Mouse (Mus musculus) intestine, embryonic 14.5 days (tissue): ENCODE results near the gene Rasgef1a. TPM values are rescaled to one million over a fixed set of nuclear protein-coding genes. Genes with fewer than 3 reads are reported as not detected.

Experiments used
- ATAC-seq: fragments of 200-750 bp; cut with Nextera tagmentation; replicated peaks from 2 replicates; pipeline ENCODE4 v1.8.0; 2017; ENCODE audit warnings: low read depth, moderate number of reproducible peaks, moderate TSS enrichment, moderate library complexity; ENCODE audit not compliant: low FRiP score, low TSS enrichment
- DNase-seq: peaks from one replicate; pipeline ENCODE4 v3.0.0-alpha.2; 2018; ENCODE audit warnings: low spot score
- H3K27ac ChIP-seq: fragments of 300-500 bp; sonication (generic); 2 replicates; pipeline ENCODE4 v1.5.1; 2014; ENCODE audit warnings: low read depth, mild to moderate bottlenecking, control low read depth
- H3K27me3 ChIP-seq: fragments of 300-500 bp; sonication (generic); replicated peaks from 2 replicates; pipeline ENCODE4 v1.6.1; 2014; ENCODE audit warnings: low read length, control low read depth; ENCODE audit not compliant: control insufficient read depth, insufficient read depth
- H3K36me3 ChIP-seq: fragments of 300-500 bp; sonication (generic); 2 replicates; pipeline ENCODE4 v1.6.1; 2014; ENCODE audit warnings: low read length, control low read depth; ENCODE audit not compliant: control insufficient read depth, insufficient read depth
- H3K4me1 ChIP-seq: fragments of 300-500 bp; sonication (generic); replicated peaks from 2 replicates; pipeline ENCODE4 v1.6.1; 2014; ENCODE audit warnings: low read length, control low read depth, mixed read lengths; ENCODE audit not compliant: control insufficient read depth, insufficient read depth
- H3K4me2 ChIP-seq: fragments of 300-500 bp; sonication (generic); 2 replicates; pipeline ENCODE4 v1.6.1; 2014; ENCODE audit warnings: low read length
- H3K4me3 ChIP-seq: fragments of 300-500 bp; sonication (generic); 2 replicates; pipeline ENCODE4 v1.5.1; 2014; ENCODE audit warnings: low read depth, low read length, control low read depth, mixed read lengths
- H3K9ac ChIP-seq: fragments of 300-500 bp; sonication (generic); 2 replicates; pipeline ENCODE4 v1.6.1; 2014; ENCODE audit warnings: mild to moderate bottlenecking, low read length
- H3K9me3 ChIP-seq: fragments of 300-500 bp; sonication (generic); 2 replicates; pipeline ENCODE4 v1.6.1; 2016; ENCODE audit warnings: low read length, control low read depth; ENCODE audit not compliant: control insufficient read depth
- WGBS: fragments of 180-500 bp; shearing (Covaris S2); extraction: QIAGEN DNeasy Blood & Tissue Kit; methylation state at CpG from one replicate; pipeline ENCODE4 v1.1.7; 2014; 5-methylcytosine and 5-hydroxymethylcytosine counted together
- polyA plus RNA-seq: library from polyadenylated mRNA; unstranded; fragments of >200 nt; fragmentation: Nextera tagmentation; extraction: Ambion mirVana; gene quantifications from 2 replicates; pipeline ENCODE4 v1.2.1, GENCODE M21; 2014

The Rasgef1a gene
- polyA plus RNA-seq, 1 experiment from 2014 or later = 0.05 TPM

DNA sequence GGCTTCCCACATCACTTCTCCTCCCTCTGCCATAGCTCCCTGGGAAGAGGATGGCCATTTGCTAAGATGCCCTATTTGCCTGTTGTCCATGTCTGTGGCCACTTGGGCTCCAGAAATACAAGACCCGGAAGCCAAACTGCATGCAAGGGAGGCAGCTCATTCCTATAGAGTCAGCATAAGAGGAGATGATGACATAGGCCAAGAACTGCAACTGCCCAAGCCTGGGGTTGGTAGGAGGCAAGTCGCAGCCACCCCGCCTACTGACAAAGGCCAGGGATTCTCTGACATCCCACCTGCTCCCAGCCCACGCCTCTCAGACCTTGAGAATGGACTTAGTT lies 59.7 kb downstream of the Rasgef1a start:
- H3K4me2 ChIP-seq = no peak overlapping the region
- peaks cover 17% of the 10 kb centered on the region for H3K4me1 ChIP-seq
- H3K36me3 ChIP-seq = no peaks in the 10 kb centered on the region
- H3K9ac ChIP-seq = no peak overlapping the region
- WGBS = 84% methylated on average over 4 of the region's 4 CpGs
- DNase-seq = no peak
- no peak overlapping the region for H3K4me3 ChIP-seq
- no peak for ATAC-seq
- peaks cover 7% of the 10 kb centered on the region; the same call in 1 of the 2 replicates for H3K27me3 ChIP-seq
- no peak overlapping the region for H3K27ac ChIP-seq
- no peaks in the 10 kb centered on the region for H3K9me3 ChIP-seq

GRCm38 (mm10) chr6:118071416-118071815 lies 60.2 kb downstream of the Rasgef1a start:
- Histone ChIP-seq H3K9ac (no peak overlapping the region), H3K4me3 (no peak overlapping the region), H3K27ac (no peak overlapping the region), H3K4me2 (no peak overlapping the region), H3K9me3 (no peaks in the 10 kb centered on the region), H3K4me1 (peaks cover 14% of the 10 kb centered on the region), H3K27me3 (peaks cover 7% of the 10 kb centered on the region; the same call in 1 of the 2 replicates), H3K36me3 (no peaks in the 10 kb centered on the region)
- DNase-seq (no peak), ATAC-seq (no peak)
- 87% methylated on average over 3 of the region's 3 CpGs for WGBS

DNA sequence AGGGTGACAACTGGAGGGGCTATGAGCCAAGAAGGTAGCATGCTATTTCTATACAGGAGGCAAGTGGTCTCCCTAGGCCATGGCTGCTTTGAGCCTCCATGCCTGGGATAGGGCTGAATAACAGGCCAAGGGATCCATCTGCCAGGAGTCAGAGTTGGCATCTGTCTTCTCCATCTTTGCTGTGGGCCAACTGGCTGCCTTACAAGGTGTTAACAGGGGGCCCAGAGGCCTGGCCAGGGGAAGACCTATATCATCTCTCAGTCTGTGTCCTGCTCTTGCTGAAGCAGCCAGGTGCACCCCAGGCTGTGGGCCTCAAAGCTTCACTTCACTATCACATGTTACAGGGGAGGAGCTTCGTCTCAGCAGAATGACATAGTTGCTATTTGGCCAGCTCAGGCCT lies 60.9 kb downstream of the Rasgef1a start:
- no peak overlapping the region for H3K9ac ChIP-seq
- DNase-seq (no peak), ATAC-seq (no peak)
- no peaks in the 10 kb centered on the region for H3K9me3 ChIP-seq
- peaks cover 10% of the 10 kb centered on the region for H3K4me1 ChIP-seq
- no peak overlapping the region for H3K27ac ChIP-seq
- H3K36me3 ChIP-seq = no peaks in the 10 kb centered on the region
- no peak overlapping the region for H3K4me2 ChIP-seq
- no peak overlapping the region for H3K4me3 ChIP-seq
- 76% methylated on average over 1 of the region's 1 CpGs for WGBS
- H3K27me3 ChIP-seq = peaks cover 6% of the 10 kb centered on the region; the same call in 1 of the 2 replicates

GRCm38 (mm10) chr6:118074151-118074550 lies 62.9 kb downstream of the Rasgef1a start:
- WGBS = 30% methylated on average over 3 of the region's 3 CpGs
- Histone ChIP-seq H3K27ac (no peak overlapping the region), H3K27me3 (no peaks in the 10 kb centered on the region), H3K4me2 (no peak overlapping the region), H3K36me3 (no peaks in the 10 kb centered on the region), H3K4me3 (no peak overlapping the region), H3K9me3 (no peaks in the 10 kb centered on the region), H3K4me1 (peaks cover 10% of the 10 kb centered on the region), H3K9ac (no peak overlapping the region)
- ATAC-seq = no peak
- no peak for DNase-seq

- ATAC-seq = no peak
- H3K27ac ChIP-seq = no peak overlapping the region
- no peak for DNase-seq
- H3K36me3 ChIP-seq = no peaks in the 10 kb centered on the region
- H3K4me3 ChIP-seq = no peak overlapping the region
- no peaks in the 10 kb centered on the region for H3K27me3 ChIP-seq
- H3K4me1 ChIP-seq = peaks cover 10% of the 10 kb centered on the region
- no peak overlapping the region for H3K4me2 ChIP-seq
- no peak overlapping the region for H3K9ac ChIP-seq
- H3K9me3 ChIP-seq = no peaks in the 10 kb centered on the region
- 77% methylated on average over 3 of the region's 3 CpGs for WGBS
Observed at GRCm38 (mm10) chr6:118076256-118076655, 65.0 kb downstream of the Rasgef1a start.

GRCm38 (mm10) chr6:118076748-118077147 lies 65.5 kb downstream of the Rasgef1a start:
- H3K4me3 ChIP-seq = no peak overlapping the region
- H3K36me3 ChIP-seq = no peaks in the 10 kb centered on the region
- WGBS = 73% methylated on average over 8 of the region's 8 CpGs
- ATAC-seq (no peak), DNase-seq (no peak)
- H3K27ac ChIP-seq = no peak overlapping the region
- peaks cover 10% of the 10 kb centered on the region for H3K4me1 ChIP-seq
- H3K4me2 ChIP-seq = no peak overlapping the region
- no peaks in the 10 kb centered on the region for H3K9me3 ChIP-seq
- no peaks in the 10 kb centered on the region for H3K27me3 ChIP-seq
- no peak overlapping the region for H3K9ac ChIP-seq

DNA sequence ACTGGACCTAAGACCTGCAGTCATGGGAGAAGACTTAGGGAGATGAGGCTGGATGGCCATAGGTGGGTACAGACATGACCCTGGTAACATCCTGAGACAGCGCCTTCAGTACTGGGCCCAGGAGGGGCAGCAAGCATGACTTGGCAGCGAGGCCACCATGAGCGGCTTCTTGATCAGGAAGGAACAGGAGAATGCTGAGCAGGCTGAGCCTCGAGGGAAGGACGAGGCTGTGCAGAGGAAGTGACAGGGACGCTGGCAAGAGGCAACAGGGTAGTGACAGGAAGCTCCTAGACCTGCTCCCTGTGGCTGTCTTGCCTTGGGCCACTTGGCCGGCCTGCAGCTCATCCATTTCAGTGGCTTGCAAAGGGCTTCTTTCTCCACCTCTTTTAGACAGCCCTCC lies 66.2 kb downstream of the Rasgef1a start:
- no peak for ATAC-seq
- no peak overlapping the region for H3K27ac ChIP-seq
- H3K4me2 ChIP-seq = no peak overlapping the region
- H3K4me3 ChIP-seq = no peak overlapping the region
- DNase-seq = no peak
- H3K4me1 ChIP-seq = peaks cover 10% of the 10 kb centered on the region
- no peaks in the 10 kb centered on the region for H3K9me3 ChIP-seq
- H3K36me3 ChIP-seq = no peaks in the 10 kb centered on the region
- no peak overlapping the region for H3K9ac ChIP-seq
- no peaks in the 10 kb centered on the region for H3K27me3 ChIP-seq
- 84% methylated on average over 7 of the region's 7 CpGs for WGBS

DNA sequence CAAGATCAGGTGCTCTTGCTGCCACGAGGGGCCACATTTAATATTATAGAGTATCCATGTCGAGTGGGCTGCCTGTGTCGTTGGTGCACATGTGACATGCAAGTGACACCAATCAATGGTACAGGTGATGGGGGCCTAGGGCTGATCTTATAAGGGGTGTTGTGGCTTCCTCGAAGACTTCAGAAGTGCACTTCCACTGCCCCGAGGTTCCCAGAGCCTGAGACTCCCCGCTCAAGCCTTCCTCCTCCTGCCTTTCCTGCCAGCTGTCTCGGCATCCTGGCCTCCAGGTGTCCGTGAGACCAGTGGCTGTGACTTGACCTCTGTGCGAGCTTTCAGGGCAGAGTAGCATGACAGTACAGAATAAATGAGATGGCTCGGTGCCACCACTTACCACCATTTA lies 67.5 kb downstream of the Rasgef1a start:
- no peaks in the 10 kb centered on the region for H3K9me3 ChIP-seq
- DNase-seq = peak; percentile 42
- no peak overlapping the region for H3K4me3 ChIP-seq
- H3K4me2 ChIP-seq = no peak overlapping the region
- H3K27me3 ChIP-seq = no peaks in the 10 kb centered on the region
- H3K4me1 ChIP-seq = peaks cover 9% of the 10 kb centered on the region
- no peak overlapping the region for H3K27ac ChIP-seq
- 68% methylated on average over 10 of the region's 10 CpGs for WGBS
- no peaks in the 10 kb centered on the region for H3K36me3 ChIP-seq
- no peak overlapping the region for H3K9ac ChIP-seq
- ATAC-seq = no peak

- Histone ChIP-seq H3K4me2 (no peak overlapping the region), H3K9me3 (no peaks in the 10 kb centered on the region), H3K27me3 (no peaks in the 10 kb centered on the region), H3K9ac (no peak overlapping the region), H3K4me1 (peaks cover 4% of the 10 kb centered on the region), H3K27ac (no peak overlapping the region), H3K36me3 (no peaks in the 10 kb centered on the region), H3K4me3 (no peak overlapping the region)
- DNase-seq (no peak), ATAC-seq (no peak)
- WGBS = 64% methylated on average over 3 of the region's 3 CpGs
Observed at GRCm38 (mm10) chr6:118079292-118079691, 68.1 kb downstream of the Rasgef1a start.
